Mouse (Mus musculus): ENCODE results near the gene Sestd1.

The Sestd1 gene

DNA sequence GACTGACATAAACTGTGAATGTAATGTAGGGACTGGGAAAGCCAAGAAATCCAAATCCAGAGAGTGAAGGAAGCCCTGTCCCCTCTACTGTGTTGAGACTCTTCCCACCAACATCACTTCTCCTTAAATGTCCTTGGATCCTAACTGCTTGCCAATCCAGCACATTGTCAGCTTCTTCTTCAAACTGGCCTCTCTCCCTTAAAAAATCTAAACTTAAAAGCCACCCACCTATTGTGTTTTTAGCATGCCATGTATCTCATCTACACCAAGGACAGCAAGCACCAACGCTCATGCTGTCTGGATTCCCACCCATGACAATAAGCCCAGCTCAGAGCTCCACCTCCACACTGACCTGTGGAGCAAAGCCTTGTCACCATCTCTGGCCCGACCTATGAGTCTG, 7.4 kb downstream of the Sestd1 start:
- intact Hi-C loops (cut with DNase I): no loop called here

DNA sequence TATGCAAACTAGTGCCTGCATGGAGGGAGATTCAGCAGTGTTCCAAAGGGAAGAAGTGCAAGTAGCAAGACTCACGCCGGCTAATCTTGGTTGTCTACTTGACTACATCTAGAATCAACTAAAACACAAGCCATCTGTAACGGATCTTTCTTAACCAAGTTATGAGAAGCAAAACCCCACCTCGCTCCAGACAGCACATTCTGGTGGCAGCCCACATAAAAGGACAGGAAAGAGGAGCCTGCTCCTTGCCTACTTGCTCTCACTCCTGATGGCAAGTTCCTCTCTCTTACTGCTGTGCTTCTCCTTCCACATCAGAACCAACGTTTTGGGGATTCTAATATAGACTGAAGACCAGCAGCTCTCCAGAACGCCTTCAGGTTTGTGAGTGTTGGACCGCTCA, 9.6 kb downstream of the Sestd1 start:
- intact Hi-C loops (cut with DNase I): no loop called here

DNA sequence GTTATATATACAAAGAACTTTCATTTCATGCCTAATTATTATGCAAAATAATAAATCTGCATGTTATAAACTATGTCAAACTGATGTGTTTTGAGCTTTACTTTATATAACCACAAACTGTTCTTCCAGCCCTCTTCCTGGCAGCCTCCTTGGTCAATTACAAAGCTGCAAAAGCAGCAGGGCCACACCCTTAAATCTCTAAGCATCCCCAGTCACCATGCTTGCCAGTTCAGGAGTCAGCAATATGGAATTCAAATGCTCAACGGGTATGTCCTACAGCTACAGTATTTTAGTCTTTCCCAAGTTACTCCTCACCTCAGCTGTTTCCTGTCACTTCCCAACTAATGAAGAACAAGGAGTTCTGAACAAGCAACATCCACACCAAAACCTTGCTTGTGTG, 10.3 kb downstream of the Sestd1 start:
- intact Hi-C loops (cut with DNase I): no loop called here

GRCm38 (mm10) chr2:77268612-77269239, 11.7 kb downstream of the Sestd1 start:
- intact Hi-C loops (cut with DNase I): no loop called here

GRCm38 (mm10) chr2:77266931-77267330, 13.5 kb downstream of the Sestd1 start:
- intact Hi-C loops (cut with DNase I): no loop called here

DNA sequence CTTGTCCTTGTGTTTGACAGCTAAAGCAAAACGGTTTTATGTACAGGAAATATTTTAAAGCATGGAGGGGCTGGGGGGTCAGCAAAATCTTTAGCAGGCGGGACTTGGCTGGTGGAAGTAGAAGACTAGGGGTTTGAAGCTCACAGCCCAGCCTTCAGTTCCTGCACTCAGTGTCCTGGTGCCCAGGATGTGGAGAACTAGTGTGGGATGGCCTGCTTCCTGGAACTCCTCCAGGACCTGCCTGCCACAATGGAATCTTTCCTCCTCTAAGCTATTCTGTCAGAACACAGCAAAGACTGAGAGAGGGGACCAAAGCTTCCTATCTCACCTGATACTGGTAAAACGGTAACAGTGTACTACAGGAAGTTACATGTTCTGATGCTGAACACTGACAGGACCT, 14.4 kb downstream of the Sestd1 start:
- intact Hi-C loops (cut with DNase I): no loop called here

DNA sequence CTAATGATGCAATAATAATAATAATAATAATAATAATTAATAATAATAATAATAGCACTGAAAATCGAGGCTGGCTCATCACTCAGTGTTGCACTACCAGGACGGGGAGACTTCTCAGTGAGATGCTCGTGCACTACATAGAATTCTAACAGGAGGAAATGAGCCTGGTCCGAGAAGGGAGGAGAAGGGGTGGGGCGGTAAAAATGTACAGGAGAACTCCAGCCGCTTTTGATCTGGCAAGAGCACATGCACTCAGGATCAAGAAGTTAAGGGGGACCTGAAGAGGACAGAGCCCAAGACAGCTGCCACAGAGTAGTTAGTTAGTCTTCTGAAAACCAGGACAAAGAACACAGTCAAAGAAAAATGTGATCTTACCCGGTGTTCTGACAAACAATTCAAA, 15.1 kb downstream of the Sestd1 start:
- intact Hi-C loops (cut with DNase I): no loop called here

DNA sequence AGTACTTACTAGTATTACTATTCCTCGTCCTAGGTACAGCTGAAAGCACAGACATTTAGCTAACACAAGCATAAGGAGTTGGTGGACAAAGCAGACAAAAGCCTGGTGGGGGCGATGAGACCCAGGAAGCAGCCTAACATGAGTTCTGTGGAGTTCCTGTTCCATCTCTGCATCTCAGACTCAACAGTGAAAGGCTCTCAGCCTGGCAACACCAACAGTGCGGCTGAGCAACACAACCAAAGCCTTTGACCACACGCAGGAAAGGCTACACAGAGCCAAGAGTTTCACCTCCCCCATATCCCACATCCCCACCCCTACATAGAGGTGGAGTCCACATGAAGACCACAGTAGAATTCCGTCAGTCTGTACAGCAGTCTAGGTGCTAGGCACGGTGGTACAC, 15.8 kb downstream of the Sestd1 start:
- intact Hi-C loops (cut with DNase I): no loop called here

DNA sequence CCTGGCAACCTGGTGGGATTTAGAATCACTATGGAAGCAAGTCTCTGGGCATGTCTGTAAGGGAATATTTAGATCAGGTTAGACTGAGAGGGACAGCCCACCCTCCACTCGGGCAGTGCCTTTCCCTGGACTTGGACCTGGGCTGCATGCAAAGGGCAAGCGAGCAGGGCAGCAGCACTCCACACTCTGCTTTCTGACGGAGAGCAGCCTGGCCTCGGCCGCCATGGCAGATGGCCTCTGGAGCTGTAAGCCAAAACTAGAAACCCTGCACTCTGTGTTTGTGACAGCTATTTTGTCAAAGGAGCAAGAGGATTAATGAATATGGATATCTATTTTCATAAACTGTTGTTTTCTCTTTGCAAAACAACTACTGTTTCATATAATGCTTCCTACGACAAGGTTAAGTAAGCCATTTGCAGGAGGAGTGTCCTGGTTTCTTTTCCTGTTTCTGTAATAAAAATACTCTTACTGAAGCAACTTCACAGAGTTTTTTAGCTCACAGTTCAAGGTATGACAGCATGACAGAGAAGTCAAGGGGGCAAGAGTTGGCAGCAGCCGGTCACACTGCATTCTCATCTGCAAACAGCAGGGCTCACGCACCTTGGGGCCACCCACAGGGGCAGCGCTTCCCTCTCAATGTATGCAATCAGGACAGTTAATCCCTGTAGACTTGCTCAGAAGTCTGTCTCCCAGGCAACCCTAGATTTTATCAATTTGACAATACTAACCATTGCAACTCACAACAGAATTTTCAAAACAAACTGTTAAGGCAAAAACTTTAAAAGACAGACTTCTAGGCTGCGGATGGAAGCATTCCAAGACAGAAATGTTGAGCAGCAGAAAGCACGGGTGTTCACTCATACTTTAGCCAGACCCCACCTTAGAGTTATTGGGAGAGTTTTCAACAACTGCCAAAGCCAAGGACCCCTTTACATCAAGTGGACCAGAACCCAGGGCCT, 16.6 kb downstream of the Sestd1 start:
- intact Hi-C loops (cut with DNase I): no loop called here

- intact Hi-C loops (cut with DNase I): no loop called here
Measured at GRCm38 (mm10) chr2:77260134-77260533, 20.3 kb downstream of the Sestd1 start.

GRCm38 (mm10) chr2:77253227-77253626, 27.2 kb downstream of the Sestd1 start:
- intact Hi-C loops (cut with DNase I): no loop called here

- intact Hi-C loops (cut with DNase I): no loop called here
Measured at GRCm38 (mm10) chr2:77251736-77252135, 28.7 kb downstream of the Sestd1 start.

DNA sequence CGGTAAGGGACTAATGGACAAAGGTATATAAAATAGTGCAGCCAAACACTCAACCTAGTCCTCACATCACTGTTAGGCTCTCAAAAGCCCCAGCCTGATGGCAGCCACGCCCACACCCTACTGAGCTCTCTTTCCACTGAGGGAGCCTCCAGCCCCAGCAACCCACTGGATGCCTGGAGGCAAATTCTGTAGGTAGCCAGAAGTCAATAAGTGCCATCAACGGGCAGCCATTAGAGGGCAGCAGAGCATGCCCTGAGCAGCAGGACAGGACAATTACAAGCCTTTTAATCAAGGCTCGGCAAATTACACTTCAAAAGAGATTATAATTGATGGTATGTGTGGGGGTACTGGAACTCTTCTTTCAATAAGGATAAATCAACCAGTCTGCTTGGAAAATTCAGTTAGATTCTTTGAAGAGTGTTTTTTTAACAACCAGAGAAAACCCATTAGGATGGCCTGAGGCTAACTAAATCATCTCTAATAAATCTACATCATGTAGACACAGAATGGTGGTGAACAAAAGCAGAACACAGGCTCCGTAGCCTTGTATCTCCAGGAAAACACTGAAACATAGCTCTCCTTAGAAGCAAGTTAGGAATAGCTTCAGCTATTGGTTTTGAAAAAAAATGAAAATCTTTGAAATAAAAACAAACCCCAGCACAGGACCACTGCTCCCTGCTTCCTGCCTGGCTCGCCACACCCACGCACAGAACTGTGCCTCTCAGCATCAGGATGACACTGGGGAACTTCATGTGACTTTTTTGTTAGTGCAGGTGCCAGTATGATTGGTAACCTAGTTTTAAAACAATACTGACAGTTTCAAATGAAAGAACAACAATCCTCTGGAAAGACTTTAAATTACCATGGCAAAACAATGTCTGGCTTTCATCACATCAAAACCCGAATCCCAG, 30.4 kb downstream of the Sestd1 start:
- intact Hi-C loops (cut with DNase I): loop anchor here (1.0 kb wide), 1 partner anchor 91 kb away; no protein-coding TSS in a partner anchor

GRCm38 (mm10) chr2:77248416-77248815, 32.0 kb downstream of the Sestd1 start:
- intact Hi-C loops (cut with DNase I): no loop called here

DNA sequence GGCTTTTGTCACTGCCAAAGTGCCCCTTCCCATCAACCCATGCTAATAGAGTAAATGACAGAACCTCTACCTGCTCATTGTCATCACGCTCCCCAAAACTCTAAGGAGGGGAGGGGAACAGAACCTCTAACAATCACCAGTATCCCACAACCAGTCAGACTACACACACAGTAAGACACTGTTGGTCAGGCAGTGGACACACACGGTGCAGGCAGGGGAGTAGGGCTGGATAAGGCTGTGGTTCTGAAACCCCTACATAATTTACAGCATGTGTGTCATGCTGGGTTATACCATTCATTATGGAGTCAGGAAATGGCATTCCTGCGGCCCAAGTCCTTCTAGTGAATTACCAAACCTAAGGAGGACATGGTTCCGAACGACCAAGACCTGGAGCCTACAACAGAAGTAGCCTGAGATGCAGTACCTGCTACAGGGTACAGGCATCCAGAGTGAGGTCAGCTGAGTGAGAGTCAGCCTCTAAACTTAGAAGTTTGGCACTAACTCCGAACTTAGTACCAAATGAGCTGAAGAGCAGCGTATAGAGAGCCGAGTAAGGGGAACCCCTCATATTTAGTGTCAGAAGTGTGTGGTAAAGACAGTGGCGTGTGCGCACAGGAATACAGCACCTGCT, 33.1 kb downstream of the Sestd1 start:
- intact Hi-C loops (cut with DNase I): no loop called here

DNA sequence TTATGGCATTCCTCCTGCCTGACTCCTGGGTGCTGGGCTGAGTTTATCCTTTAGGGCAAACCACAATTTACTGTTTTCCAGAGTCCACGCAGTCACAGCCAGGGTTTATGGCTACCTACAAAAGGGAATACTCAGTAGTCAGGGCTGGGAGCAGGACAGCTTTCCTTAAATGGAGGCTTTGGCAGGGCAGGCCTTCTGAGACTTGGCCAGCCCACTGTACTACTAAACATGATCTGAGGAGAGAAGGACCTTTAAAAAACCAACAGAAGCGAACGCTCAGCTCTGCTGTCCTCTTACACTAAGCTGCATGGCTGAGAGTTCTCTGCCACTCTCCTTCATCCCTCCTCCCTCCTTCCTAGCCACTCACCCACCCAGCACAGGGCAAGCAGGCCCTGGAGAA, 34.6 kb downstream of the Sestd1 start:
- intact Hi-C loops (cut with DNase I): no loop called here

GRCm38 (mm10) chr2:77242248-77242647, 38.1 kb downstream of the Sestd1 start:
- intact Hi-C loops (cut with DNase I): no loop called here

GRCm38 (mm10) chr2:77238607-77239006, 41.8 kb downstream of the Sestd1 start:
- intact Hi-C loops (cut with DNase I): no loop called here

GRCm38 (mm10) chr2:77238046-77238445, 42.3 kb downstream of the Sestd1 start:
- intact Hi-C loops (cut with DNase I): no loop called here

DNA sequence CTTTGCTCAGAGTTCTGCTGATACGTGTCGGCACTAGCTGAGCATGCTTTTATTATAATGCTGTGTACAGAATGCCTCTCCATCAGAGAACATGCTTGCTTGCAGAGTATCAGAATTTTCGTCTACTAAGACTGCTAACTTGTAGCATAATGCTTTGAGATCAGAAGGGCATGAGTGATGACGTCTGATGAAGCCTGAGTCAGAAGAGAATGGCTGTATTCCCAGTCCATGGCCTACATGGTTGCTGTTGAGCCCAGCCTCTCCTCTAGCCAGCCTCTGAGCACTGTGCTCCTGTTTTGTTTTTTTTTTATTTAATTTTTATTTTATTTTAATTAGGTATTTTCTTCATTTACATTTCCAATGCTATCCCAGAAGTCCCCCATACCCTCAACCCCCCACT, 43.5 kb downstream of the Sestd1 start:
- intact Hi-C loops (cut with DNase I): no loop called here

GRCm38 (mm10) chr2:77235896-77236295, 44.5 kb downstream of the Sestd1 start:
- intact Hi-C loops (cut with DNase I): no loop called here
